Mouse (Mus musculus) activated CD4-positive, CD25-positive, alpha-beta regulatory T cell, adult 4 months (primary cell): ENCODE measurements around the gene Nme8. TPM values are rescaled to one million over a fixed set of nuclear protein-coding genes. Genes with fewer than 3 reads are reported as not detected.

Experiments
- ATAC-seq: one replicate; pipeline ENCODE4 v1.8.0; 2017
- polyA plus RNA-seq, 2 experiments: library from polyadenylated mRNA; unstranded; fragments of 100-300 nt; shearing (Covaris generic); gene quantifications; one replicate each; pipeline ENCODE4 v1.2.1; 2017

Nme8 gene
- polyA plus RNA-seq, result not detected

GRCm38 (mm10) chr13:19697790-19698189 is at the start of gene Nme8:
Nme8 (minus strand) TSS chr13:19697794.
- no peak for ATAC-seq

DNA sequence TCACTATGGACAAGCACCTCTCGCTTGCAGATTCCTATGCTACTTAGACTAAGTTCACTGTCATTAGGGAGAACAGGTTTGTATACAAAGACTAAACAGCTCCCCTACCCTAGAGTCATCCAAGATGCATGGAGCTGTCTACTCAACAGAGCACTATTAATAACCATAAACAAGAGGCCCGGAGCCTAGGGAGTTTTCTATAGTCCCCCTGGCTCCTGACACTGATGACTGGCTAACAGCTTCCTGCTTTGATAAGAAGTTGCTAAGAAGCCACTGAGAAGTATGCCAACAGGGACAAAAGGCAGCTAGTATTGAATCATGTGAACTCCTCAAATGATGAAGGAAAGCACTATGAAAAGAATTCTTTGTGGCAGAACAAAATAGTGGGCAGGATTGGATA is 48.1 kb upstream of the Nme8 start:
- no peak for ATAC-seq

DNA sequence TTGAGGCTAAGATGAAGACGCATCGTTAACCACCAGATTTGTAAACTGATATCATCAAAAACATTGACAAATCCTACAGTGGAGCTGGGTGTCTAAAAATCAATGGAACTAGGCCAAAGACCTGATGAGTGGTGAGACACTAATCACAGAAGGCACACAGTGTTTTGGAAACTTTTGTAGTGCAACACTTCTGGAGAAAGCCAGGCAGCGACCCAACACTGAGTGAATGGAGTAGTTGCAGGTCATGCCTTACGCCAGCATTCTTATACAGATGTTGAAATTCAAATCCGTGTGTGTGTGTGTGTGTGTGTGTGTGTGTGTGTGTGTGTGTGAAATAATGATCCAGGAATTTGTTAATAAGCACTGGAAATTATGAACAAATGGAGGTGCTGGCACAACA is 46.9 kb upstream of the Nme8 start:
- ATAC-seq, result no peak

GRCm38 (mm10) chr13:19734597-19734996 is 37.0 kb upstream of the Nme8 start:
- ATAC-seq, result no peak

DNA sequence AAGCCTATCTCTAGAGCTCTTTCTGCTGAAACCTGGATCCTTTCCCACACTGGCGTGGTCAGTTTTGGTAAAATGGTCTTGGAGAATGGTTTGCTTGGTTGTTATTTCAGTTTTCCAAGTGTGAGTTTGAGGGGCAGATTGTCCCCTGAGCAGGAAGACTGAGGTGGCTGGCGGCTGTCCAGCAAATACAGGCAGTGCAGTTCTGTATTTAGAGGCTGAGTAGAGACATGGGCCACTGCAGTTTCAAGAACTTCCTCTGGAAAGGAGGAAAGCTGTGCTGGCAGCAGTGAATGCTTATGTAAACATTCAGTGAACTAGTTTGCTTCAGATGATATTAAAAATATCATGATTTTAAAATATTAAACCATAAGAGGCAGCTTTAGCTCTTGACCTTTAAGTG is 33.2 kb upstream of the Nme8 start:
- no peak for ATAC-seq

DNA sequence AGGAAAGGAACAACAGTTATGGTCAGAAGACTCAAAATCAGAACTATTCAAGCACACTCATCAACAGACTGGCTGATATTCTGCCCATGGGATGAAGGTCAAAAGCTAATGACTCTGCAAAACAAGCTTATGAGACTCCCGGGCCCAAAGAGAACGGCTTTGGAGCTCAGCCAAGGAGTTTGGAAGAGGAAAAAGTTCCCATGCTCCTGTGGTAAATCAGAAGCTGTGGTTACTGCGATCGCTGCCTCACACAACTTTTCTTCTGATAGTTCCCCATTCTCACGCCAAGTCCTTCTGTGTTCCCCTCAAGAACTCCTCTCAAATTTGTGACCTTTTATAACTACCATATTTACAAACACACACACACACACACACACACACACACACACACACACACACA is 21.4 kb upstream of the Nme8 start:
- no peak for ATAC-seq

- no peak for ATAC-seq
Measured at GRCm38 (mm10) chr13:19717201-19717600, 19.6 kb upstream of the Nme8 start.

- no peak for ATAC-seq
Measured at GRCm38 (mm10) chr13:19703806-19704205, 6.2 kb upstream of the Nme8 start.

DNA sequence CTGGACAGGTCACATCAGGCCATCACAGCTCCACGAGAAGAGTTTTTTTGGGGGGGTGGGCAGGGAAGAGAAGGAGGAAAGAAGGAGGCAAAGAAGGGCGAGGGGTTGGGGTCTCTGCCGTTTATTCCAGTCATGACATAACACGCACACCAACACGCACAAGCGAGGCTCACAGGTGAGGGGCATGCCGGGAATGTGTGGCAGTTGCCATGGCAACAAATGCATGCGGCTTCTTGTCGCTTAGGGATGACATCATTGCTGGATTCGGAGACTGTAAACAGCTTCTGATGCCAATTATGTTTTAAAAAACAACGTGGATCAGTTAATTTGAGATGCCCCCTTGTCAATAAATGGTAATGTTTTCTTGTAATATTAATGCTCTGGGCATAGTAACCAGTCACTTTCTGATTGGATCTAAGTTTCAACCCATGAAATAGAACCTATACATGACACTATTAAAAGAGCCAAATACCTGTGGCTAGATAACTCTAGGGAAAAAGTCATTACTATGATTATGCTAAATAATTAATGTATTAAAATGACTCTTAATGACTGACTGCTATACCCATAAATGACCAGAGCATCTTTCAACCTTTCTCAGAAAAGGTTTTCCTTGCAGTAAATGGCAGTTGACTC is 4.0 kb upstream of the Nme8 start:
- ATAC-seq, result no peak

DNA sequence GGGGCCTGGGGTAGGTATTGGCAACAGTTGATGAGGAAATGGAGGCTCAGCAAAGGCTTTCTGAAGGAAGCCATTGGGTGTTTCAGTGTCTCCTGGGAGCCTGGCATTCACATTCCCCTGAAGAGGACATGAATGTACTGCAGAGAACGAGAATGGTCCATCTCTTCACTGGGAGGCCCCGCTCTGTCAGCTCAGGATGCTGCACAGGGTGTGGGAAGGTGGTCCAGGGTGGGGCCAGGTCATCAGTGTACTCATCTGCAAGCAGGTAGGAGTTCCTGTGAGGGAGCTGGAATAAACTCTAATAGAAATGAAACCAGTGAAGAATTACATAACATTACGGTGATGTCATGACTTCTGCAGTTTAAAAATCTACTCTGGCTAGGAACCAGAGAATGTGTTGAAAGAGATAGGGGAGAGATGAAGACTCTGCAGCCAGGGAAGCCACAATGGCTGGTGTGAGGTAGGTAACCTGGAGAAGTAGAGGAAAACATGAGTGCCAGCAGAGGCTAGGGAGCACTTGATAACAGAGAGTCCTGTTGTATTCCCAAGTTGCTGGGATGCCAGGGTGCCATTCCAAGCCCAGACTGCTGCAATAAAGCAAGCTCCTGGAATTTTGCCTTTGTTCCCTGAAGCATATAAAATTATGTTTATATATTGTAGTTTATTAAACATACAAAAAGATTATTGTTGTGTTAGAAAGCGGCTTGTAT is 3.3 kb upstream of the Nme8 start:
- ATAC-seq, result no peak

- ATAC-seq, result no peak
Measured at GRCm38 (mm10) chr13:19698524-19699173, 1.1 kb upstream of the Nme8 start.

- ATAC-seq, result no peak
Measured at GRCm38 (mm10) chr13:19690417-19690816, 7.2 kb downstream of the Nme8 start.

GRCm38 (mm10) chr13:19689971-19690370 is 7.6 kb downstream of the Nme8 start:
- no peak for ATAC-seq

- ATAC-seq, result no peak
Measured at GRCm38 (mm10) chr13:19684007-19684406, 13.6 kb downstream of the Nme8 start.

- no peak for ATAC-seq
Measured at GRCm38 (mm10) chr13:19682879-19683640, 14.5 kb downstream of the Nme8 start.

DNA sequence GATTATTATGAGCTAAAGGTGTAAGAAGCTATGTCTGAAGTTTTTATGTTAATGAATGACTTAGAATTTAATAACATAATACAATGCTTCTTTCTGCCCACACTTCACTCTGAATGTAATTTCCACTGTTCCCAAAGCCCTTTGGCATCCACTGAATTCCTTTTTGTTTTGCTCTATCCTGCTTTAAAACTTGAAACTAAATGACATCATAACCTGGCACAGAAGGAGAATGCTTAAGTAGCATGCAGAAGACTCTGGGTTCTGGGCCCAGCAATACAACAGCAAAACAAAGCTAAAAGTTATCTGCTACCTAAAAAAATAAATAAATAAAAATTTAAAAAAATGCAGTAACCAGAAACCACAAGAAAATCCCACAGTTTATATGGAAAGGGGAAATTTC is 23.0 kb downstream of the Nme8 start:
- ATAC-seq, result no peak

DNA sequence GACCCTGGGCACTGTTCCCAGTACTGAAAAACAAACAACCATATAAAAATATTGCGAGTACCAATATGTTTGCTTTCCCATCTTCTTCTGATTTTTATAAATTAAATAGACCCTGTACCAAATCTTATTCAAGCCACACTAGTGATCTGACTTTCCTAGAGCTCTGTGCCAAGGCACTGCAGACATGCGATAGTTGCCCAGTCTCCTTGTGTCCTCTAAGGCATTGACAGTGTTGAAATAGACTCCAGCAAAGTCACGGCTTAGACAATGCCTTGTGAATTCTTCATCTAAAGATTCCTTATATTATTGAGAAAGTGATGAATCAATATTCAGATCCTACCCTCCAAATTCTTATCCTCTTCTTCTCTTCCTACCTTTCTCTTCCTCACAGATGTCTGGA is 23.6 kb downstream of the Nme8 start:
- ATAC-seq, result no peak

GRCm38 (mm10) chr13:19668355-19669140 is 29.0 kb downstream of the Nme8 start:
- ATAC-seq, result no peak

DNA sequence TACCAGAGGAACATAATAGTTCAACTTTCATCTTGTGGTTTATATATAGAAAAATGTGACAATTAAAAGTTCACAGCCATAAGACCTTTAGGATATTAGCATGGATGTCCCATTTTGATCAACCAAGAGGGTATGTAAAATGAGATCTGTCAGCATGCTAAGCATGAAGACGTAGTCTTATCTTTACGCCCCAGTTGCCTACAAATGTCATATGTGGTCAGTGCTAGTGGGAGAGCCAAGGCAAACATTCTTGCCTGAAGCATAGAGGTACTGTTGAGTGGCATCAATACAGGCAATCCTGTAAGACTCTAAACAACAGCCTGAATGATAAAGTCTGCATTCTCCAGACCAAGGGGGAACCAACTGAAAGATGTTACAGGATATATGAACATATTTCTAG is 45.2 kb downstream of the Nme8 start:
- no peak for ATAC-seq

DNA sequence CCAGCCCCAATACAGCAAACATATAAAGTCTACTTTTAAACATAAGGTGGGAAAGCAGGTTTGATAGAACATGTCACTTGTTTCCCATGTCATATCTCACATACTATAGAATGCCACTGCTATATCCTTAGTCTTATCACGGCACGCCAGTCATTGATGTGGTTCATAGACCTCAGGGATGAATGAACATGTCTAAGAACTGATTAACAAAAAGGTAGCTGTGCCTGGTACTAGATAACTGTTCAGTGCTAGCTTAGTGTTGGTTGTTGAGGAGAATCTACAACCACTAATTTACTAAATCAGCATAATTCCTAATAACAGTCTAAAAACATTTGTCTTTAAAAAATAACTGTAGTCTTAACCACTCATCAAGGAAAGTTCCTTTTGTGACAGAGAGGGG is 47.8 kb downstream of the Nme8 start:
- ATAC-seq, result no peak

GRCm38 (mm10) chr13:19644225-19644624 is 53.4 kb downstream of the Nme8 start:
- ATAC-seq, result no peak

GRCm38 (mm10) chr13:19643519-19643918 is 54.1 kb downstream of the Nme8 start:
- no peak for ATAC-seq
